Mouse (Mus musculus) small intestine, adult 2 months (tissue): ENCODE data around the gene Map3k11.

Experiments used
- CTCF ChIP-seq: fragments of 200-500 bp; IDR thresholded peaks from 2 replicates; pipeline ENCODE4 v1.5.1; 2012; ENCODE audit warnings: low read depth, mild to moderate bottlenecking, control low read depth, inconsistent platforms, low read length, moderate library complexity, mixed read lengths; ENCODE audit not compliant: insufficient replicate concordance, insufficient read length; ENCODE audit errors: extremely low read depth
- POLR2A ChIP-seq: fragments of 200-500 bp; IDR thresholded peaks from 2 replicates; pipeline ENCODE4 v1.6.1; 2012; ENCODE audit warnings: low read depth, mild to moderate bottlenecking, control low read depth, inconsistent platforms, low read length, moderate library complexity

- no peak for TF ChIP-seq POLR2A
- TF ChIP-seq CTCF = no peak
Measured at GRCm38 (mm10) chr19:5743576-5743975, 55.0 kb downstream of the Map3k11 start.
